Mouse (Mus musculus) A20 (cell line): ENCODE data around the gene Wfdc15b.
"Not testable (repeated sequence)": the region's sequence is repeated elsewhere in the genome, so short reads cannot be mapped to it uniquely, and the experiment has no call there.

Source experiments
- DNase-seq: peaks from one replicate; pipeline ENCODE4 v3.0.0-alpha.2; 2011; ENCODE audit warnings: low read depth, low spot score

Wfdc15b gene

DNA sequence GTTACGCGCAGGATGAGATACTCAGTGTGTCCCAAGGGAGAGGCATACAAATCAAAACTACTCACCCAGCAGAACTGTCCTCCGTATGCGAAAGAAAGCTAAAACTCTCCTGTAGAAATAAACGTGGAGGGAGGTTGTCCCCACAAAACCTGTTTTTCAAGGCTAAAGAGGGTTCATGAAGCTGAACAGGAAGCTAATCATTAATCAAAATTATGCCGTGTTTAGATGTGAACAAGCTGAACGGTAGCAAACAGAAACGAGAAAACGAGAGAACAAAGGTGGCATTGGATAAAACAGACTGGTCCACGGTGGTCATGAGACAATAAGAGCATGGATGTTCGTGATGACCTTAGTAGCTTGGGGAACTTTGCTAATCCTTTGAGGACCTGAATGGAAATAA, at the start of gene Wfdc15b:
TSS of gene Wfdc15b (minus strand) at position 139 of the 400 bp plus-strand sequence.
- DNase-seq = no peak

DNA sequence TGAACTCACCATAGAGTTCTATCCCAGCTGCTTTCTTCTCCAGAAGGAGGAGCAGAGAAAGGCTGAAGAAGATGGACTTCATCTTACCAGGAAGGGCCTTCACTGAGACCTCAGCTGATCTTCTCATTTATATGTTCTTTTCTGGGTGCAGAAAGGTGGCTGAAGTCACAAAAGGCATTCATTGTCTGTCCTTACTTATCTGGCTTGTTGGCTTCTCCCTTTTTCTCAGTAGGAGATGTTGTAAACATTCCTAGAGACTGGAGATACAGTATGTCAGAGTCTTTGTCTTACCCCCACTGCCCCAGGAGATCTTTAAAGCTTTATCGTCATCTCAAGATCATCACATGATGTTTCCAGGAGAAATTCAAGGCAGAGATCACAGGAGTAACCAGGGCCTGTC, 35.1 kb upstream of the Wfdc15b start, which contains the start of gene Svs3b:
TSS of gene Svs3b (minus strand) at position 101 of the 400 bp plus-strand sequence.
- not testable (repeated sequence) for DNase-seq

DNA sequence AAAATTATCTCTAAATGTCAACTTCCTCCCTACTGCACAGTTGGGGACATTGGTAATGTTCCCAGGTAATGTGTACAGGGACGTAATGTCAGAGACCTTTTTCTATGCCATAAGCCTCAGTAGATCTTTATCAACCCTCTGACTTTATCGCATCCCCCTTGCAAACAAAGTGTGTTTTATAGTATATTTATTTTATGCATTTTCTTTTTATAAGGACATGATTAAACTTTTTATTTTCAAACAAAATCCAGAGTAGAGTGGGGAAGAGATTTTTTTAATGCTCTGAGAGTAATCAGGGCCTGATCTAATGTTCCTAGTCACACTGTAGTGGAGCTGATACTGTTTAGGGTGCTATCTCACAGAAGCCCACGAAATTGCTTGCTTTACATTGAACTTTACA, 16.9 kb upstream of the Wfdc15b start, which contains the start of gene Svs2:
TSS of gene Svs2 (minus strand) at position 101 of the 400 bp plus-strand sequence.
- no peak for DNase-seq

DNA sequence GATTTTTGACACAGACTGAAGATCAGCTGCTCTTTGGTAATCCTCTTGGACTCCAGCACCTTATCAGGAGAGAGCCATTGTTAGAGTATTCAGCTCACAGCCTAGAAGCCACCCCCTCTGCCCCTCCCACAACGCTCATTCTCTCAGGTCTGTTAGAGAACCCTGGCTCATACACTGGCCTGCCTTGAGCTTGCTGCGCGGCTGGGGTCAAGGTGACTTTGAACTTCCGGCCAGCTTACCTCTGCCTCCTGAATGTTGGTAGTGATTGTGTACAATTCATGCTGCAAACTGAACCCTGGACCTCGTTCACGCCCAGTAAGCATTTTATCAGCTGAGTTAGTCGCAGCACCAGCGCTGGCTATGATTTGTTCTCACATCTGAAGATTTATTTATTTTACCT, 11.2 kb upstream of the Wfdc15b start:
- no peak for DNase-seq

DNA sequence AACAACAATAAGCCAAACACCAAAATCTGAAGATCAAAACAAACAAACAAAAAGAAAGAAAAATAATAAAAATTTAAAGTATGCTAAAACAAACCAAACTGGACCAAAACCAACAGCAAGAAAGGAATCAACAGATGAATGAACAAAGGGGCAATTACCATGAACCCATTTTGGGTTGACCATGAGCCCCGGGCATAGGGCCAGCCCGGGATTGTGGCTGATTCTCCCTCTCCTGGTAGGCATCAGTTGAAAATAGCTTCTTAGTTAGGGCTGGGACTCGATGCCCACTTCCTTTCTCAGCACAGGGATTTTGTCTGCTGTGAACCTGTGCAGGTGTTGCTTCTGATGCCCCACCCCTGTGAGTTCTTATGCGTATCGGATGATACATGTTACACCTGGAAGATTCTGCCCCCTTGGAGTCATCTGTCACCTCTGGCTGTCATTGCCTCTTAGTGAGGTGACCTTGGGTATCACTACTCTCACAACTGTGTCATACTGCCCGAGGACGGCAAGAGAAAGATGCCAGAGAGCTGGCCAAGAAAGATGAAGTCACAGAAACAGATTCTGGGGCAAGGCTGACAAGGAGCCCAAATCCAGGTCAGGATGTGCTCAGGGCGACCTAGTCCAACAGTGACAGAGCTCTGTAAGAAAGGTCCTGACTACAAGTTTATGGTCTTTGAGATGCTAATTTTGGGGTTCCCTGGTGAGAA, 7.1 kb upstream of the Wfdc15b start:
- no peak for DNase-seq

DNA sequence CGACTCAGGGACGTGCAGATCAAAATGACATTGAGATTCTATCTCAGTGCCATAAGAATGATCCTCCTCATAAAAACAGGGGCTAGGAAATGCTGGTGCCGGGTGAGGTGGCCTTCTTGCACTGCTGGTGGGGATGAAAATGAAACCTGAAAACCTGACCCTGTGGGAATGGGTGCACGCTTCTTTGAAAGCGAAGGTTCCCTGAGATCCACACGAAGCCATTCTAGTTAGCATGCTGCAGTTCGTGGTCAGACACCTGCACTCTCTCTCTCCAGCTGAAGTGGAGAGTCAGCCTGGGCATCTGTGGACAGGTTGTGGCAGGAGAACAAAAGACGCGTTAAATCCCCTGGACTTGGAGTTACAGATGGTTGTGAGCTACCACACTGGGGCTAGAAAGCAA, 2.2 kb downstream of the Wfdc15b start:
- DNase-seq = no peak

DNA sequence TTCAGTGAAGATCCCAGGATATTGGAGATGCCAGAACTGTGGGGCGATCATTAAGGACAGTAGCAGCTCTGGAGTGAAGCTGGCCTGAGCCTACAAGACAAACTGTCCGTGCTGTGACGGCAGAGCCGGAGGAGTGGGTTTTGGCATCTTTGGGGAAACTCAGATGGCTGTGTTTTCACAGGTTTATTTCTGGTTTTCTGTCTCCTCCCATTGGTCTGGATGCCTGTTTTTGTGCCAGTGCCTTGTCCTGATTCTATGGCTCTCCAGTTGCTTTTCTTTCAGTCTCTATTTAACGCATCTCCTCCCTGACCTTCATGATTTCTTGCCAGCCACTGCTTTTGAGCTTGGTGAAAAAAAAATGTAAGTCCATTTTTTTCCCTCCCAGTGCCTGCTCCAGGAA, 8.7 kb downstream of the Wfdc15b start:
- DNase-seq = no peak

DNA sequence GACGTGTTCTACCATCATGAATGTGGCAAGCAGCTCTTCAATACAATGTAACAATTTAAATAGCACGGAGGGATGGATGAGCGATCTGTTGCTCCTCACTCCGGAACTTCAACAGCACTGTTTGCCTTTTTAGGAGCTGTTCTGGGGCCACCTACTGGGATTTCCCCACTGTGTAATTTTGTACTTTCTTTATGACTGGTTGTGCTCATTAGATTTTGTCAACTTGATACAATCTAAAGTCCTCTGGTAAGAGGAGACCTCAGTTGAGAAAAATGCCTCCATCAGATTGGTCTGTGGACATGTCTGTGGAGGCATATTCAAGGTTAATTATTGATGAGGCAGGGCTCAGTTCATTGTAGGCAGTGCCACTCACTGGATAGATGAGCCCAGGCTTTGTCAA, 10.6 kb downstream of the Wfdc15b start:
- peak; percentile 76 for DNase-seq

DNA sequence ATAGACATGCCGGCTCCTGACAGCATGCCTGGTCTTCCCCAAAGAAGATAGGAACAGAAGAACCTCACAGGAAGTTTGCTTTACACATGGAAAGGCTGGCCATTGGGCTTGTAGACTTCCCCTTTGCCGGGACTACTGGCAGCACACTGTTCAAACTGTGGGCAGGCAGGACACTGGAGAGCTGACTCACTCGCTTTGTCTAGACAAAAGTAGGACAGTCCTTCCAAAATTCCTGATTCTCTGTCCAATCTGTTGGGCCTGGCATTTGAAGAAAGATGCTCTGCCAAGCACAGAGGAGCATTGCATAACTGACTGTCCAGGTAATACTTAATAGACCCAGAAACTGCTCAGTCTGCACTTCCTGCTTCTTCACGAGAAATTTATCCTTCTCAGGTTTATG, 14.8 kb downstream of the Wfdc15b start:
- no peak for DNase-seq

DNA sequence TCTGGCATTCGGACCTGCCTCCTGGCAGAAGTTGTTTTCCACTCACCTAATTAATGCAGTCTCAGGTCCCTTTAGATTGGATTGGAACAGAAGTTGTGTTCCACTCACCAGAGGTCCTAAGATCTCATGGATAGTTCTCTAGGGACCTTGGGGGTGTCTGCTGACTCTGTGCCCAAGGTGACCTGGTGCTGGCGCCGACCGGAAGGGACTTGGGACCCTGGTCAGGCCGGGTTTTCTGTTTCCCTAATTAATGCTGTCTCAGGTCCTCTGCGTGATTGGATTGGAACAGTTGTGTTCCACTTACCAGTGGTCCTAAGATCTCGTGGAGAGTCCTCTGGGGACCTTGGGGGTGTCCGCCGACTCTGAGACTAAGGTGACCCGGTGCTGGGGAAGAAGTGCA, 15.4 kb downstream of the Wfdc15b start:
- not testable (repeated sequence) for DNase-seq

DNA sequence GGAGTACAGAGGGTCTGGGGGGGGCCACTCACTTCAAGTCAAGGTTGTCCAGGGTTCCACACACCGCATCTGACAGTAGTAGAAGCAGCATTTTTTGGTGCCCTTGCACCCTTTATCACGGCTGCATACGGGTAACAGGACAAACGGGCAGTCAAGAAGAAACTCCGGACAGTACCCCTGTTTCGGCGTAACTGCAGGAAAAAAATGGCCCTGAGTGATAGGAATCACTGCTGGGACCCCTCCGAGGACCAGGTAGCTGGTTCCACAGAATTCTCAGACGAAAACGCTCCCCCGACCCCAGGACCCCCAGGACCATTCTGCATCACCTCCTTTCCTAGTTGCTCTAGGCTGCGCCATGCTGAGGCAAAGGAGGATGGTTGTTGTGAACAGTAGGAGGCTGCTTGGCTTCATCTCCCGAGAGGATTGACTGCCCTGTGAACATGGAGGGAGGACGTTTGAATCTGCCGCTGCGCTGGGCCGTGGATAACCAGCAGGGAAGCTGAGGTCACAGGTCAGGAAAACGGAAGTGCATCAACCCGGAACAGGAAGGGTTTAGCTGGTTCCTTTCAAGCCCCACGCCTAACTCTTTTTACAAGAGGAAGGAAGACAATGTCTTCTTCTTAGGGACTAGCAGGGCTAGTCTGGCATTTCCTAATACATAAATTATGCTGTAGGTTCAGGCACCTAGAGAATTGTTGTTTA, 21.7 kb downstream of the Wfdc15b start, which contains the start of gene Wfdc15a:
TSS of gene Wfdc15a (minus strand) at position 505 of the 702 bp plus-strand sequence.
- DNase-seq = no peak

DNA sequence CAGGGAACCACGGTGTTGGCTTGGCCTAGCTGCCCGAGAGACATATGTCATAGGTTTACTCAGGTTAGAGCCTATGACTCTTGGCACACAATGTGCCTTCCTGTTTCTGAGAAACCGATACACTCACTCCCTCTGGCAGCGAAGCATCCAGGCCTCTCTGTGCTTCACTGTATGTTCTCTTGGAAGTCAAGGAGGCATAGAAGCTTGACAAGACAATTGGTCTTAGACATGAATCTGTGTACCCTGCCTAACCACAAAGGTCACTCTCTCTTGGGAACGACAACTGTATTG, 24.8 kb downstream of the Wfdc15b start:
- no peak for DNase-seq

DNA sequence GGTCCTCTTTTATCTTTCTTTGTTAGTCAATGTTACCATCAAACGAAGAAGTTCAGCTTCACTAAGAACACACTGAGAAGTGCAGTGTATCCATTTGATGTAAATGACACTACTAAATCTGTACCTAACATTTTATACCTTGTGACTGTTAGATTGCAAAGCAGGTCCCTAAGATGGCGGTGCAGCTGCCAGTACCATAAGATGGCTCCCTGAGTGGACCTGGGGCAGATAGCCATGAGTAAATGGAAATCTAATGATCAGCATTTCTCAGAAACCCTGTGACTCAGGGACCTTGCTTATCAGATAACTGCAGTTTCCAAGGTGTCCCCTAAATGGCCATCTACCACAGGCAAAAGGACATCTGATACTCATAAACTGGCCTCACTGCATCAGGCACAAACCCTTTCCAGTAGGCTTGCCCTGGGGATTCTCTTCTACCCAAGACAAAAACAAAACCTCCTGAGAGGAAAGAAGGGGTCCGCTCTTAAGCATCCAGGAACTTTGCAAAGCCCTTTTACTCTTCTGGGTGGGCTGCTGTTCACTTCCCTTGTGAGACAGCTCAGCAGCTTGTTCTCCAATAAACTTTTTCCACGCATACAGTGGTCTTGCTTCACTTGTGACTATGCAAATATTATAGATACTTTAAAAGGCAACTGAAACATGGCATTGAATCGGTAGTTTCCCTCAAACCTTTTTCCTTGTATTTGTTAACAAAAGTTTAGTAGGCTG, 25.3 kb downstream of the Wfdc15b start:
- no peak for DNase-seq

DNA sequence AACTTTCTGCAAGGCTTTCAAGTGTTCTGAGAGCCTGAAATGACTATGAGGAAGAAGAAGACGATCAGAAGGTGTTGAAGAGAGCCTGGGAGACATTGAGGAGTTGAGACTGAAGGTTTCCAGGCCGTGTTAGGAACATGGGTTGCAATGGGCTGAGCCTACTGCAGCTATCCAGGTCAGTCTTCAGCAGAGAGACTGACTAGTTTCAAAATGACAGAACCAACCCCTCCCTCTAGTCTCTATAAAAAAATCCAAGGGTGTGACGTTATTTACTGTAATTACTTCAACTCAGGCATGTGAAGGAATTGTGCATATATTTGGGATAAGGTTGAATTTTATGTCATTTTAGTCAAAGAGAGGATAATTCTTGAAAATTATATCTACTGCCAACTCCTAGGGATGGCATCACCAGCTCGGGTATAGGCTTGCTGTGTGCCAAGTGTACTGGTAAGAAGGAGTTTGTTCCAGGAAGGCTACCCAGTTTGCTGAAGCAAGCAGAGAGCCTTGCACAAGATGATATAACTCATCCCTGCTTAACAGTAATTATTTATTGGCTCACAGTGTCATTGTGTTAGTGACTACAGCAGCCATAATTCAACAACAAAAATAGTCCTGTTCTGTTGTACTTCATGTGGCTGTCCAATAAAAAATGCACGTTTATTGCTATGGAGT, 26.4 kb downstream of the Wfdc15b start:
- DNase-seq = no peak

DNA sequence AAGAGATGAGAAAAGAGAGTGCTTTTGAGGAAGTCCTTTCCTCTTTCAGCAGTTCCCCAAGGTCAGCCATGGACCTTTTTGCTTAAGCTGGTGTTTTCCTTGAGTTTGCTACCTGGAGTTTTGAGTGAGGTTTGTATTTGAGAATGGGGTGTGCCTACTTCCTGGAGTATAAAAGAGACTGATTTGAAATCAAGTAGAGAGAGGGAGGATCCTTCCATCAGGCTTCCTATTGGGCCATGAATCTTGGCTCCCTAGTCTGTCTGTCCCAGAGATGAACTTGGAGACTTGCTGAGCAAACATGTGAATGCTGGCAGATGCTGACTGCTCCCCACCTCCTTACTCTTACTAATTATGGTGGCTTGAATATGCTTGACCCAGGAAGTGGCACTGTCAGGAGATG, 29.2 kb downstream of the Wfdc15b start:
- DNase-seq = no peak

DNA sequence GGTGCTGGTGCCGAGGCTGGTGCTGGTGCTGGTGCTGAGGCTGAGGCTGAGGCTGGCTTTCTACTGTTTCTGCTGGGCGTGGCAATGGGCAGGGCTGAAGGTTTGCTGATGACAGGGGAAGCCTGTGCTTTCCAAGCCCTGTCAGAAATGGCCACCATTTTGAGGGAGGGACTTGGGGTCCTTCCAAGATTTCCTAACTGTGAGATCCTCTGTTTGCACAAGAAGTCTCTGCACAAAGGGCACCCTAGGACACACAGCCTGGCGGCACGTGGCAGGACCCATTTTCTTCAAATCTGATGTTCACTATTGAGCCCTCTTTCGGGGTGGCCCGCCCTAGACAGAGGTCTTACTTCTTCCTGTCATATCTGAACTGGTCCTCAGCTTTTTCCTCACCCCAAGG, 30.9 kb downstream of the Wfdc15b start, which contains the start of gene Wfdc12:
TSS of gene Wfdc12 (minus strand) at position 33 of the 400 bp plus-strand sequence.
- DNase-seq = no peak

DNA sequence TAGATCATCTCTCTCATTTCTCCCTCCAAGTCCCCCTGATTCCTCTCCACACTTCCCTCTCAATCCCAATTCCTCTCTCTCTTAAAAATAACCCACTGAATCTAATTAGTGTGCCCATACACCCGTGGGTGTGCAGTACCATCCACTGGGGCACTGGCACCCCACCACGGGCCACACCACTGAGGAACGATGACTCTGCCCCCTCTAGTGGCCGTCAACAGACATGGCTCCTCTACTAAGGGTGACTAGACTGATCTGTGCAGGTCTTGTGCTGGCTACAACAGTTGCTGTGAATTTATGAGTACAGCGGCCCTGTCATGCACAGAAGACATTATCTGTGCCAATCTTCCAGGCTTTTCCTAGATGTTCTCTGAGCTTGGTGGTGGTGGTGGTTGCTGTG, 32.7 kb downstream of the Wfdc15b start:
- DNase-seq = peak; percentile 66

DNA sequence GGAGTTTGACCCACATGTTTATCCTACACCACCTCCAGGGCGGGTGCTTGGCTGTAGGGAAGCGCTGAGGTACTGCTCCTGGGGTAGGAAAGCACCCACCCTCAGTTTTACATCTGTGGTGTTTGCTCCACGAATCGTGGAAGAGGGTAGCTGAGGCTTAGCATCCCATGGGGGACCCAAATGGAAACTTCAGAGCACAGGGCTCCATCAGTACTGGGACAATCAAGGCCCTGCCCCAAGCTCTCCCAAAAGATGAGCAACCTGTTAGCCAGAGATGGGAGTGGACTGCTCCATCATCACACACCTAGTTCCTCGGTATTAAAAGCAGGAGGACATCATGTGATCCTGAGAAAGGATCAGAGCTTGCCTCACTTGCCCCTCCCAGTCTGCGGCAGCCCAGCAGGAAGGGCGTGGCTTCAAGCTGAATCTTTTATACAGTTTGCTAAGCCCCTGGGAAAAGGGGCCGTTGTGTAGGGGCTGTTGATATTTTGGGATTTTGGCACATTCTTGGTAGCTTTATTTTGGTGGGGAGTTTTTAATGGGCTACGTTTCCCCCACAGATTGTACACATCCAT, 37.2 kb downstream of the Wfdc15b start:
- no peak for DNase-seq

DNA sequence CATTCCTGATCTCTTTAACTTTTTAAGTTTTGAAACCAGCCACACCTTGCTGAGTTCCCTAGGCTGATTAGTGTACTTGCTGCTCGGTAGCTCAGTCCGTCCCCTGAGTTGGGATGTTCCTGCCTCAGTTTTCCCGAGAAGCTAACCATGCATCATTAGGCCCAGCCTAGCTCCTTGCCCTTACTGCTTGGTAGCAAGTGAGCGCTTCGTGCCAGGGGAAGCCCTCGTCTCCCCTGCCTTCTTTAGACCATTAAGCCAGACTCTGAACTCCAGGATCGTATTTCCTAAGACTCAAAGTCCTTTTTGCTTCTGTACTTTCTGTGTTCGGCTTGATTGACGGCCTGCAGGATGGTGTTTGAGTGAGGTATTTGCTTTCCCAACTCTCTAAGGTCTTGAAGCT, 38.1 kb downstream of the Wfdc15b start:
- no peak for DNase-seq

DNA sequence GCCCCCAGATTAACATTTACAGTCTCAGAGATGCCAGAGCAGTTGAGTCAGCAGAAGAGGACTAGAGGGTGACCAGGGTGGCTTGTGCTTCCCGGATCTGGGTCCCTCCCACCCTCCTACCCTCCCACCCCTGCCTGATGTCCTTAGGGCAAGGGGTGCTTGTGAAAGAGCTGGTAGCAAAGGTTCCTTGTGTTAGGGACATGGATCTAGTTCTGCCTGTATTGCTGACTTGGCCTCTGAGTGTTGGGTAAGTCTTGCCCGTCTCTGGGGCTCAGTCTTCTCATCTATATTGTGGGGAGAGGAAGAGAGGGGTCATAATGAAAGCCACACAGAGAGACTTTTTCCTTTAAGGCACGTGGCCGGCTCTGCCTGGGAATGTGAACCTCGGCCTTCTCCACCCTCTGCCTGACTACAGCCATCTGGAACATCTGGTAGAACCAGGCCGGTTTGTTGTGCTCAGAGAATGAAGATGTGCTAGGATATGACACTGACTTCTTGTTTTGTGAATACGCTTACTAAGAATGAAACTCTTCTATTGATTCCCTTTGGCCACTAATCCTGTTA, 38.7 kb downstream of the Wfdc15b start, which contains the start of gene Wfdc5:
TSS of gene Wfdc5 (minus strand) at position 51 of the 564 bp plus-strand sequence.
- no peak for DNase-seq

DNA sequence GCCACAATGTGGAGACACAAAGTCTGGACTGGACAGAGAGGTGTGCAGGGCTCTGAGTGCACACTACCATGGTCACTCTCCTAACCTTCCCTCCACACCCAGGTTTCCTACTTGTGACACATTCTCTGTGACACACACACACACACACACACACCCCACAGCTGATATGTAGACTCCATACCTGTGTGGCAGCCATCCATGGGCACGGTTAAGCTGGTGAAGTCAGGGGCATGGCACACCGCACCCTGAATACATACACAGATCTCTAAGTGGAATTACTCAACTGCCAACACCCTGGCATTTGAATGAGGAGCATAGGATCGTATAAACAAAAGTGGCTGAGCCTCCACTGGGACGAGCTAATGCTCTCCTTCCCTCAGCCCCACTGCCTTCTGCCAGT, 40.7 kb downstream of the Wfdc15b start:
- DNase-seq = no peak
